Mouse (Mus musculus): ENCODE results near the gene Rtn4.

- TF ChIP-seq CTCF (IDR thresholded peaks at IDR 0.05; ENCODE audit: control insufficient read depth, insufficient read depth, insufficient replicate concordance, low read depth, low read length): no peak
- TF ChIP-seq POLR2A (IDR thresholded peaks at IDR 0.05; ENCODE audit: control insufficient read depth, low read depth, low read length): no peak
These were observed 31.5 kb downstream of the Rtn4 start for GRCm38 (mm10) chr11:29724213-29724612.
